Mouse (Mus musculus): Measurements from ENCODE around the gene Adgrf1.

- TF ChIP-seq TBP (IDR thresholded peaks at IDR 0.05; ENCODE audit: low read depth, low read length) (no peak), UBTF (IDR thresholded peaks at IDR 0.05; ENCODE audit: borderline replicate concordance, insufficient read depth, low read depth, low read length) (no peak), HCFC1 (IDR thresholded peaks at IDR 0.05; ENCODE audit: low read depth, low read length) (no peak), CTCF (IDR thresholded peaks at IDR 0.05 in 2 of 3, conservative IDR thresholded peaks at IDR 0.05 in 1 of 3; ENCODE audit: control insufficient read depth in 1 of 3, insufficient read depth in 1 of 3, low read depth in 2 of 3, low read length in 3 of 3, poor library complexity in 1 of 3, severe bottlenecking in 1 of 3) (no peak)
These were observed 63.9 kb downstream of the Adgrf1 start for GRCm38 (mm10) chr17:43334074-43334473.
